Mouse (Mus musculus) cortical plate, adult 2 months (tissue): Measurements from ENCODE around the gene Ppp6r2.

ENCODE experiments used
- CTCF ChIP-seq: fragments of 200-500 bp; IDR thresholded peaks from 2 replicates; pipeline ENCODE4 v1.5.1; 2011; ENCODE audit warnings: mild to moderate bottlenecking, control low read depth, low read length; ENCODE audit not compliant: insufficient read depth; ENCODE audit errors: extremely low read depth
- POLR2A ChIP-seq: fragments of 200-500 bp; IDR thresholded peaks from 2 replicates; pipeline ENCODE4 v1.6.1; 2011; ENCODE audit warnings: mild to moderate bottlenecking, low read length, control low read depth; ENCODE audit not compliant: insufficient read depth; ENCODE audit errors: extremely low read depth

DNA sequence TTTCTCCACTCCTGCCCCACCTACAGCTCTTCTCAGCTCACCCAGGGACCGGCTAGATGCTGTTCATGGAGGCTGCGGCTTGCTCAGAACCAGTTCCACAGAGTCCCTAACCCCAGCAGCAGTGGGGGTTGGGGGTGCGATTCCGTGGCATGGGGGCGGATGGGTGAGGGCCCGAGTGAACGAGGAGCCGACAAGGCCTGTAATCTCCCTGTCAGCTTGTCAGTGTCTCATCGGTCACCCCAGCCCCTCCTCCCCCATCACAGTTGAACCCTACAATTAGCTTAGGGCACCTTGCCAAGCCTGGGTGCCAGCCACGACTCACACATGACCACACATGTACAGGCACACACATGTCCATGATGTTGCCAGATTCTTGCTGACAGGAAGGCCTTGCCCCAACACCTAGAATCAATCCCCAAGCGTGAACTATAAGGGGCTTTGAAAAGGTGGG, 36.4 kb upstream of the Ppp6r2 start:
- no peak for TF ChIP-seq CTCF
- TF ChIP-seq POLR2A = no peak
